In genomic region chr8:119798170-119798964, GRCm38 (mm10) we compare ENCODE assay signal across 9 mouse cellular contexts. TPM values are rescaled to one million over a fixed set of nuclear protein-coding genes. Genes with fewer than 3 reads are reported as not detected.
DNase-seq lines count a peak whose midpoint lies in the region; ATAC-seq and TF ChIP-seq lines count a peak whose summit lies in the region.
"Had no signal": no experiment of that assay in that cellular context is flagged by ENCODE, and none has a peak within 500 bp of the region (broad histone marks: within the 10 kb centered on the region; RNA-seq: fewer than 3 reads in every experiment).

No protein-coding gene starts in this region.

- TF ChIP-seq POLR2A in brain, embryonic 14.5 days (IDR thresholded peaks at IDR 0.05; ENCODE audit: borderline replicate concordance, extremely low read depth, insufficient read depth, insufficient read length, poor library complexity, severe bottlenecking): no peak
- no peak for TF ChIP-seq POLR2A in heart, adult 2 months (IDR thresholded peaks at IDR 0.05; ENCODE audit: insufficient read depth, low read depth, low read length)

- peak; percentile 72 for ATAC-seq in monocyte, adult 5-6 weeks (replicated peaks; ENCODE audit: insufficient number of reproducible peaks, low FRiP score, low TSS enrichment, poor library complexity, severe bottlenecking)

- TF ChIP-seq CTCF in brain, embryonic 14.5 days (IDR thresholded peaks at IDR 0.05; ENCODE audit: borderline replicate concordance, extremely low read depth, insufficient read depth, insufficient read length): no peak
- TF ChIP-seq CTCF in heart, adult 2 months (IDR thresholded peaks at IDR 0.05): no peak

- no peaks in the 10 kb centered on the region; the same call in 1 of the 2 replicates for H3K4me1 ChIP-seq in heart, adult 2 months (ENCODE audit: control insufficient read depth, insufficient read depth, low read length)

- intact Hi-C loops in heart, adult 2 months (cut with DNase I): no loop called here

- H3K9ac ChIP-seq in heart, adult 2 months (ENCODE audit: low read depth, low read length): no peak overlapping the region

- 11% methylated on average over 15 of the region's 15 CpGs for WGBS in heart, adult 2 months

- no peak overlapping the region for H3K4me3 ChIP-seq in heart, adult 2 months

- H3K79me2 ChIP-seq in heart, adult 2 months (replicated peaks; ENCODE audit: control insufficient read depth, insufficient read depth, low read length): no peaks in the 10 kb centered on the region

- H3K27me3 ChIP-seq in heart, adult 2 months (ENCODE audit: control insufficient read depth, insufficient read depth, low read length): no peaks in the 10 kb centered on the region
- H3K27me3 ChIP-seq in splenic B cell, adult 2 months (ENCODE audit: control insufficient read depth, insufficient read depth, low read length, poor library complexity, severe bottlenecking): no peaks in the 10 kb centered on the region

- peak; percentile 56 for DNase-seq in adrenal gland, postnatal 10 days
- no peak for DNase-seq in adrenal gland, adult 18-20 months (ENCODE audit: low spot score in 2 of 2)
- DNase-seq in brain, embryonic 14.5 days (ENCODE audit: low read depth): peak; percentile 92
- peak; percentile 58 to 70 for DNase-seq in heart, adult 2 months
- peak; percentile 62 to 65 for DNase-seq in kidney, adult 8-10 months
- DNase-seq in liver: peak; percentile 59
- DNase-seq in splenic B cell, adult 2 months (ENCODE audit: low read depth, low spot score): peak; percentile 82

- H3K36me3 ChIP-seq in heart, adult 2 months (ENCODE audit: control insufficient read depth, insufficient read depth, low read length): no peaks in the 10 kb centered on the region
- no peaks in the 10 kb centered on the region for H3K36me3 ChIP-seq in splenic B cell, adult 2 months (ENCODE audit: control insufficient read depth, insufficient read depth, low read length, poor library complexity, severe bottlenecking)

- TF ChIP-seq EP300 in heart, adult 2 months (IDR thresholded peaks at IDR 0.05; ENCODE audit: insufficient read depth, low read depth, low read length): no peak

- peak overlapping the region; percentile 26 for H3K27ac ChIP-seq in heart, adult 2 months
- H3K27ac ChIP-seq: macrophage had no signal

RNA-seq across cellular contexts. Expression of gene Tldc1, which starts 20.2 kb away (rescaled TPM):
- 10 to 100 TPM in 1 of 2 experiments, 1 to 10 TPM in 1; 8.7 to 12.0 TPM for total RNA-seq in adrenal gland, postnatal 10 days (2021)
- 1 to 10 TPM; 8.4 to 9.7 TPM for total RNA-seq in adrenal gland, adult 18-20 months (2021)
- polyA plus RNA-seq in brain, embryonic 14.5 days (2012; rRNA removed): 13.5 and 16.1 TPM in 2 replicates
- 10 to 100 TPM; 11.3 TPM for total RNA-seq in heart, adult 2 months (2021)
- 14.6 and 15.6 TPM in 2 replicates for polyA plus RNA-seq in heart, adult 2 months (2012; rRNA removed)
- total RNA-seq in monocyte, adult 5-6 weeks (2017): 2.2 to 8.0 TPM (median 3.8 TPM) in 3 replicates

RNA-seq across cellular contexts. Expression of gene Cotl1, which starts 42.0 kb away (rescaled TPM):
- 10 to 100 TPM; 68.0 to 77.5 TPM for total RNA-seq in adrenal gland, postnatal 10 days (2021)
- total RNA-seq in adrenal gland, adult 18-20 months (2021): 10 to 100 TPM; 43.6 to 52.1 TPM
- 273 and 336 TPM in 2 replicates for polyA plus RNA-seq in brain, embryonic 14.5 days (2012; rRNA removed)
- 10 to 100 TPM; 17.5 to 20.4 TPM for total RNA-seq in heart, adult 2 months (2021)
- polyA plus RNA-seq in heart, adult 2 months (2012; rRNA removed): 16.5 and 23.2 TPM in 2 replicates
- 289 to 324 TPM (median 310 TPM) in 3 replicates for total RNA-seq in monocyte, adult 5-6 weeks (2017)

Comparison
In these comparisons a context has a peak if more than half of its experiments do, and no peak if none do; other contexts are left out.
1. DNase-seq: peak in adrenal gland, postnatal 10 days (single experiment), brain, embryonic 14.5 days (single experiment), heart, adult 2 months (2 of 2), kidney, adult 8-10 months (2 of 2), liver (single experiment) and splenic B cell, adult 2 months (single experiment); none in adrenal gland, adult 18-20 months (0 of 2).